12 mouse cellular contexts compared by ENCODE assay signal in the genomic region with DNA sequence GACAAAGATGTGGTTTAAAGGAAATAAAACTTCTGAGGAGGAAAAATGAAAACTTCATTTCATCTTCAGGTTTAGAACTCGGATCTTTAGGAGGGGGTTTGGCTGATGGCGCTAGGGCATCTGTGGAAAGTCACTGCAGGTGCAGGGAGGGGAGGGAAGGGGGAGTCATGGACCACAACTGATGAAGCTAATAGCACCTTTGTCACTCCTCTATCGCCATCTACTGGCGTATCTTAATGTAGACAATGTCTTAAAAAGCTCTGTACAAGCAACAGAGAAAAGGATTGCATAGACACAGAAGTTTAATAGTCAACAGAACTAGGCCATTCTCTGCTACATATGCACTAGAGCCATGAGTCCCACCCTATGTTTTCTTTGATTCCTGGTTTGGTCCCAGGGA. TPM values are rescaled to one million over a fixed set of nuclear protein-coding genes. Genes with fewer than 3 reads are reported as not detected.
DNase-seq lines count a peak whose midpoint lies in the region; ATAC-seq and TF ChIP-seq lines count a peak whose summit lies in the region.
"Had no signal": no experiment of that assay in that cellular context is flagged by ENCODE, and none has a peak within 500 bp of the region (broad histone marks: within the 10 kb centered on the region; RNA-seq: fewer than 3 reads in every experiment).

No protein-coding gene starts in this region.

- WGBS in midbrain, postnatal 0 days: 36% methylated on average over 4 of the region's 4 CpGs

- H3K27me3 ChIP-seq in Patski: peaks cover 35% of the 10 kb centered on the region
- no peaks in the 10 kb centered on the region for H3K27me3 ChIP-seq in midbrain, postnatal 0 days (ENCODE audit: insufficient read depth, low read length)
- H3K27me3 ChIP-seq: embryonic facial prominence, embryonic 15.5 days; heart, embryonic 13.5 days had no signal

- no peak overlapping the region for H3K27ac ChIP-seq in midbrain, postnatal 0 days (ENCODE audit: low read depth, low read length)
- H3K27ac ChIP-seq: embryonic facial prominence, embryonic 15.5 days; heart, embryonic 13.5 days had no signal

- no peak overlapping the region for H3K4me2 ChIP-seq in midbrain, postnatal 0 days (ENCODE audit: low read depth, low read length, poor library complexity, severe bottlenecking)
- H3K4me2 ChIP-seq: embryonic facial prominence, embryonic 15.5 days; heart, embryonic 13.5 days had no signal

- H3K36me3 ChIP-seq in midbrain, postnatal 0 days (ENCODE audit: insufficient read depth, low read length): no peaks in the 10 kb centered on the region
- H3K36me3 ChIP-seq: embryonic facial prominence, embryonic 15.5 days; heart, embryonic 13.5 days had no signal

- no peaks in the 10 kb centered on the region for H3K4me1 ChIP-seq in midbrain, postnatal 0 days (ENCODE audit: insufficient read depth, low read length)
- H3K4me1 ChIP-seq: embryonic facial prominence, embryonic 15.5 days; heart, embryonic 13.5 days had no signal

- peak; percentile 45 for TF ChIP-seq CTCF in Patski (IDR thresholded peaks at IDR 0.05)
- peak; percentile 76 for TF ChIP-seq CTCF in midbrain, postnatal 0 days (IDR thresholded peaks at IDR 0.05)

- no peak overlapping the region for H3K9ac ChIP-seq in midbrain, postnatal 0 days (replicated peaks; ENCODE audit: low read length, poor library complexity, severe bottlenecking)
- H3K9ac ChIP-seq: embryonic facial prominence, embryonic 15.5 days; heart, embryonic 13.5 days had no signal

- intact Hi-C loops in left cerebral cortex, postnatal 14 days (cut with DNase I): loop anchor here (5.0 to 10.0 kb wide), 2 partner anchors 339 to 751 kb away; no protein-coding TSS in a partner anchor
- intact Hi-C loops in left cerebral cortex, postnatal 36 days (cut with DNase I): loop anchor here (5.0 kb wide), 2 partner anchors 151 to 751 kb away; a partner anchor contains a TSS

- in situ Hi-C loops in Patski (cut with MboI; ENCODE audit: low pct_unique_long_range_greater_than_20kb): no loop called here

- no peak overlapping the region for H3K4me3 ChIP-seq in midbrain, postnatal 0 days (ENCODE audit: low read depth, low read length)
- H3K4me3 ChIP-seq: embryonic facial prominence, embryonic 15.5 days; heart, embryonic 13.5 days had no signal

- H3K9me3 ChIP-seq in midbrain, postnatal 0 days (ENCODE audit: low read length): no peaks in the 10 kb centered on the region
- H3K9me3 ChIP-seq: embryonic facial prominence, embryonic 15.5 days; heart, embryonic 13.5 days had no signal

- CTCF ChIA-PET in Patski (lab: Charles Lee): interaction anchor here (0.9 to 9.3 kb wide), 9 partner anchors 11 to 754 kb away, joined by 3 to 123 read pairs (median 4); no protein-coding TSS in a partner anchor

- ATAC-seq in Patski: no peak
- no peak; the same call in 1 of the 2 replicates for ATAC-seq in midbrain, postnatal 0 days (ENCODE audit: low FRiP score)

- DNase-seq in left cerebral cortex, postnatal 14 days (ENCODE audit: low spot score in 2 of 2): peak; percentile 15 to 42
- no peak for DNase-seq in left cerebral cortex, postnatal 36 days (ENCODE audit: low spot score in 2 of 2)
- no peak for DNase-seq in Patski (ENCODE audit: low read depth, low spot score)
- DNase-seq in embryo, embryonic 11.5 days (ENCODE audit: low read depth, low spot score): peak; percentile 14
- DNase-seq in midbrain, postnatal 0 days (ENCODE audit: low spot score): peak; percentile 76
- no peak for DNase-seq in adrenal gland, postnatal 25 days
- no peak for DNase-seq in heart, adult 9 months (ENCODE audit: low spot score in 2 of 2)
- DNase-seq in left cerebral cortex, adult 8-10 months (ENCODE audit: low spot score in 2 of 2): no peak

- POLR2A ChIA-PET in Patski (lab: Charles Lee): no interaction called here

RNA-seq across cellular contexts. Expression of a gene that starts 22.4 kb away (rescaled TPM):
- not detected for total RNA-seq in left cerebral cortex, postnatal 14 days (2021)
- not detected for total RNA-seq in left cerebral cortex, postnatal 36 days (2021)
- polyA plus RNA-seq in Patski (2021): 0.54 TPM
- total RNA-seq in midbrain, postnatal 0 days (2014; rRNA removed): not detected in 2 replicates
- polyA plus RNA-seq in midbrain, postnatal 0 days (2015; fragmentation: Nextera tagmentation; extraction: Ambion mirVana): not detected in 2 replicates
- total RNA-seq in adrenal gland, postnatal 25 days (2021): not detected in 2 replicates
- total RNA-seq in left cerebral cortex, adult 8-10 months (2022): not detected
- total RNA-seq: layer of hippocampus, adult 8-10 months had no signal
- polyA plus RNA-seq: heart, embryonic 13.5 days; thymus, postnatal 0 days had no signal

RNA-seq across cellular contexts. Expression of a gene that starts 29.1 kb away (rescaled TPM):
- total RNA-seq in left cerebral cortex, postnatal 14 days (2021): not detected
- not detected for total RNA-seq in left cerebral cortex, postnatal 36 days (2021)
- not detected for polyA plus RNA-seq in Patski (2021)
- not detected in 2 replicates for total RNA-seq in midbrain, postnatal 0 days (2014; rRNA removed)
- not detected in 2 replicates for polyA plus RNA-seq in midbrain, postnatal 0 days (2015; fragmentation: Nextera tagmentation; extraction: Ambion mirVana)
- not detected in 2 replicates for total RNA-seq in adrenal gland, postnatal 25 days (2021)
- not detected for total RNA-seq in left cerebral cortex, adult 8-10 months (2022)
- total RNA-seq: layer of hippocampus, adult 8-10 months had no signal
- polyA plus RNA-seq: heart, embryonic 13.5 days had no signal

RNA-seq across cellular contexts. Expression of a gene that starts 33.6 kb away (rescaled TPM):
- total RNA-seq in left cerebral cortex, postnatal 14 days (2021): not detected
- total RNA-seq in left cerebral cortex, postnatal 36 days (2021): not detected
- polyA plus RNA-seq in Patski (2021): not detected
- total RNA-seq in midbrain, postnatal 0 days (2014; rRNA removed): 0.71 TPM in 1 of 2 replicates, not detected in the other
- not detected in 2 replicates for polyA plus RNA-seq in midbrain, postnatal 0 days (2015; fragmentation: Nextera tagmentation; extraction: Ambion mirVana)
- total RNA-seq in adrenal gland, postnatal 25 days (2021): not detected in 2 replicates
- not detected for total RNA-seq in left cerebral cortex, adult 8-10 months (2022)
- total RNA-seq: layer of hippocampus, adult 8-10 months had no signal
- polyA plus RNA-seq: heart, embryonic 13.5 days; thymus, postnatal 0 days had no signal

RNA-seq across cellular contexts. Expression of a gene that starts 40.6 kb away (rescaled TPM):
- not detected for total RNA-seq in left cerebral cortex, postnatal 14 days (2021)
- not detected for total RNA-seq in left cerebral cortex, postnatal 36 days (2021)
- 2.1 TPM for polyA plus RNA-seq in Patski (2021)
- not detected in 2 replicates for total RNA-seq in midbrain, postnatal 0 days (2014; rRNA removed)
- polyA plus RNA-seq in midbrain, postnatal 0 days (2015; fragmentation: Nextera tagmentation; extraction: Ambion mirVana): not detected in 2 replicates
- not detected in 2 replicates for total RNA-seq in adrenal gland, postnatal 25 days (2021)
- total RNA-seq in left cerebral cortex, adult 8-10 months (2022): not detected
- total RNA-seq: layer of hippocampus, adult 8-10 months had no signal
- polyA plus RNA-seq: heart, embryonic 13.5 days had no signal

RNA-seq across cellular contexts. Expression of a gene that starts 52.6 kb away (rescaled TPM):
- total RNA-seq in left cerebral cortex, postnatal 14 days (2021): not detected
- not detected for total RNA-seq in left cerebral cortex, postnatal 36 days (2021)
- polyA plus RNA-seq in Patski (2021): not detected
- not detected in 2 replicates for total RNA-seq in midbrain, postnatal 0 days (2014; rRNA removed)
- polyA plus RNA-seq in midbrain, postnatal 0 days (2015; fragmentation: Nextera tagmentation; extraction: Ambion mirVana): not detected in 2 replicates
- total RNA-seq in adrenal gland, postnatal 25 days (2021): not detected in 2 replicates
- not detected for total RNA-seq in left cerebral cortex, adult 8-10 months (2022)
- total RNA-seq: layer of hippocampus, adult 8-10 months had no signal
- polyA plus RNA-seq: heart, embryonic 13.5 days; thymus, postnatal 0 days had no signal

Comparison
In these comparisons a context has a peak if more than half of its experiments do, and no peak if none do; other contexts are left out.
1. DNase-seq: peak in left cerebral cortex, postnatal 14 days (2 of 2), embryo, embryonic 11.5 days (single experiment) and midbrain, postnatal 0 days (single experiment); none in left cerebral cortex, postnatal 36 days (0 of 2), Patski (single experiment), adrenal gland, postnatal 25 days (single experiment), heart, adult 9 months (0 of 2) and left cerebral cortex, adult 8-10 months (0 of 2).